Mouse (Mus musculus) brain, embryonic 14.5 days (tissue): ENCODE results near the gene Entpd1.

Source experiments
- CTCF ChIP-seq: fragments of 200-500 bp; IDR thresholded peaks from 2 replicates; pipeline ENCODE4 v1.5.1; 2012; ENCODE audit warnings: inconsistent platforms, mild to moderate bottlenecking, moderate library complexity, borderline replicate concordance; ENCODE audit not compliant: insufficient read depth, insufficient read length; ENCODE audit errors: extremely low read depth
- POLR2A ChIP-seq: fragments of 200-500 bp; IDR thresholded peaks from 2 replicates; pipeline ENCODE4 v1.6.1; 2012; ENCODE audit warnings: mild to moderate bottlenecking, inconsistent platforms, borderline replicate concordance; ENCODE audit not compliant: poor library complexity, insufficient read depth, insufficient read length, severe bottlenecking; ENCODE audit errors: extremely low read depth

DNA sequence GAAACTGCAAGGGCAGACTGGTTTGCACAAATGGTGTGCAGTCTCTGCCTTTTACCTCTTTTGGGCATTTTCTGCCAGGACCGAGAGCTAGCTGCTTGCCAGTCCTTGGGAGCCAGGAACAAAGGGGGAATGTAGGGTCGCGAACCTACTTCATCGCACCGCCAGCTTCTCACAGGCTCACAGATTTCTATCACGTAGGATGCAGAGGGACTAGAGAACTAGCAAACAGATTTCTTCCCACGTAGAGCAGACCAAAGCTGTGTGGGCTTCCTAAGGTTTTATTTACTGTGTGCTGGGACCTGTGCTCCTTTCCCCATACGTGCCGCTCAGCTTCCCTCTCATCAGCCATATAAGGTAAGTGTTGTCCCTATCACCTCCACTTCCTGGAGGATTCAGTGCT, 48.3 kb downstream of the Entpd1 start:
- TF ChIP-seq CTCF (no peak), POLR2A (no peak)
